Mouse (Mus musculus): ENCODE measurements at regions not wholly inside any gene's neighbourhood (a gene's known extent, or its start where the extent isn't known, plus 50 kb on each side); places are given as distances from the start of the nearest gene placed in this dataset.

GRCm38 (mm10) chr4:142353526-142353925, 114.3 kb upstream of the Kazn start:
- peak in 1 of 2 experiments; percentile 46 for DNase-seq

GRCm38 (mm10) chr4:142351831-142352230, 112.6 kb upstream of the Kazn start:
- peak in 1 of 2 experiments; percentile 54 for DNase-seq

- DNase-seq = no peak
These were observed 111.8 kb upstream of the Kazn start for GRCm38 (mm10) chr4:142350986-142351385.

- DNase-seq = peak; percentile 55 to 59
These were observed 109.7 kb upstream of the Kazn start for GRCm38 (mm10) chr4:142348910-142349309.

- DNase-seq = peak; percentile 52 to 59
These were observed 103.4 kb upstream of the Kazn start for GRCm38 (mm10) chr4:142342482-142343206.

- DNase-seq = peak; percentile 57 to 68
These were observed 102.1 kb upstream of the Kazn start for GRCm38 (mm10) chr4:142341305-142341704.

- DNase-seq = peak; percentile 66 to 79
These were observed 100.9 kb upstream of the Kazn start for GRCm38 (mm10) chr4:142340057-142340456.

GRCm38 (mm10) chr4:142337701-142338100, 98.5 kb upstream of the Kazn start:
- peak; percentile 89 to 90 for DNase-seq

GRCm38 (mm10) chr4:142336943-142337342, 97.7 kb upstream of the Kazn start:
- no peak for DNase-seq

- no peak for DNase-seq
These were observed 94.9 kb upstream of the Kazn start for GRCm38 (mm10) chr4:142334084-142334483.

GRCm38 (mm10) chr4:142330599-142330998, 91.4 kb upstream of the Kazn start:
- no peak for DNase-seq

- peak; percentile 62 to 64 for DNase-seq
These were observed 90.4 kb upstream of the Kazn start for GRCm38 (mm10) chr4:142329600-142329999.

- no peak for DNase-seq
These were observed 87.3 kb upstream of the Kazn start for GRCm38 (mm10) chr4:142326511-142326910.

GRCm38 (mm10) chr4:142321209-142321863, 82.1 kb upstream of the Kazn start:
- DNase-seq = peak in 1 of 2 experiments; percentile 51

- no peak for DNase-seq
These were observed 71.1 kb upstream of the Kazn start for GRCm38 (mm10) chr4:142310282-142310681.

- no peak for DNase-seq
These were observed 69.1 kb upstream of the Kazn start for GRCm38 (mm10) chr4:142308271-142308670.

- no peak for DNase-seq
These were observed 68.1 kb upstream of the Kazn start for GRCm38 (mm10) chr4:142307321-142307720.

- DNase-seq = no peak
These were observed 66.9 kb upstream of the Kazn start for GRCm38 (mm10) chr4:142306076-142306475.

GRCm38 (mm10) chr4:142303374-142304020, 64.3 kb upstream of the Kazn start:
- peak; percentile 99 for DNase-seq

- DNase-seq = peak; percentile 45 to 49
These were observed 63.5 kb upstream of the Kazn start for GRCm38 (mm10) chr4:142302724-142303120.

- DNase-seq = peak; percentile 42 to 55
These were observed 63.0 kb upstream of the Kazn start for GRCm38 (mm10) chr4:142302041-142302723.

- peak in 1 of 2 experiments; percentile 49 for DNase-seq
These were observed 59.7 kb upstream of the Kazn start for GRCm38 (mm10) chr4:142298770-142299337.

- DNase-seq = peak; percentile 61 to 63
These were observed 53.6 kb upstream of the Kazn start for GRCm38 (mm10) chr4:142292760-142293159.

Measured in cerebellum, postnatal 10 days (tissue).